Mouse (Mus musculus) right cerebral cortex, postnatal 25 days (tissue): Measurements from ENCODE around the gene Sgpl1.
"Not testable (repeated sequence)": the region's sequence is repeated elsewhere in the genome, so short reads cannot be mapped to it uniquely, and the experiment has no call there.

Experiments
- DNase-seq: peaks from one replicate; pipeline ENCODE4 v3.0.0; 2022

Gene Sgpl1

DNA sequence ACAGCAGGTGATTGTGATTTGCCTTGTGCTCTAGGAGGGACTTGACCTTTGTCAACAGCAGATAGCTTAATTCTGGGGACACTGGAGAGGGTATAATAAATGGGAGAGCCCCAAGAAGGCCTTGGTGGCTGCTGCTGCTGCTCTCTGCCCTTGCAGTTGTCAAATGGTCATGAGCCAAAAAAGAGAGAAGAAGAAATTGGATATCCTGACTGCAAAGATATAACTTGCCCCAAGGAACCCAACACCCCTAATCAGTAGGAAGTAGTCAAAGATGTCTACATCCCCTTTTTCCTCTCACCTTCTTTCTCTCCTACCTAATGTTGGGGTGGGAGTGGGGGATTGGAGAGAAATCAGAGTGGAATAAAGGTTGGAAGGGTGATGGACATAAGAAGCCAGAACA, 4.6 kb upstream of the Sgpl1 start:
- DNase-seq: no peak

DNA sequence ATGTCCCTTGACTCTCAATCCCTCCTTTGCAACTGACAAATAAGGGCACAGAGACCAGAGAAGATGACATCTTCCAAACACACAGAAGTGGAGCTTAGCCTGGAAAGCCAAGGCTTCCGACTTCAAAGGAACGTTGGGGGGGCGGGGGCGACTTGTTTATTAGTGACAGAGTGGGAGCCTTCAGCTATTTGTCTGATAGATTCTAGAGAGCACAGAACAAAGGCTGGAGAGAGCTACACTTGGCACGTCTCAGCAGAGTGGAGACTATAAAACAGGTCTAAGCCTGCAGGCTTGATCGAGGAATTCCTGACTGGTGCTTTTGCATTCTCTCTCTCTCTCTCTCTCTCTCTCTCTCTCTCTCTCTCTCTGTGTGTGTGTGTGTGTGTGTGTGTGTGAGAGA, 3.1 kb upstream of the Sgpl1 start:
- no peak for DNase-seq

DNA sequence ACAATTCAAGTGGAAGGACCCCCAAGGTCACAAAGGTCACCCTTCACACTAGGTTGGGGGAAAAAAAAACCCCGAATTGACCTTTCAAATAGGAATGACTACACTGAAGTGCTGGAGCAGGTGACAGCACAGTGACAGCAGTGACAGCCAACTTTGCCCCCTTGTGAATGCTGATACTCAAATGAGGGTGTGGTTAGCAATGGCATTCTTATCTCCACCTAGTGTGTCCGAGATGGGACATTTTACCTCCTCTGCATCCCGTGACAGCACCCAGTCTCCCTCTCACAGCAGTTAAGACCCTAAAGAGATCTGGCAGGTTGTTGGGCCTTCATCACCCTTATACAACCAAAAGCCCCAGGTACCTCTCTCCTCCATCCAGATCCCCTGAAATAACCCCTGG, 2.0 kb upstream of the Sgpl1 start:
- no peak for DNase-seq

DNA sequence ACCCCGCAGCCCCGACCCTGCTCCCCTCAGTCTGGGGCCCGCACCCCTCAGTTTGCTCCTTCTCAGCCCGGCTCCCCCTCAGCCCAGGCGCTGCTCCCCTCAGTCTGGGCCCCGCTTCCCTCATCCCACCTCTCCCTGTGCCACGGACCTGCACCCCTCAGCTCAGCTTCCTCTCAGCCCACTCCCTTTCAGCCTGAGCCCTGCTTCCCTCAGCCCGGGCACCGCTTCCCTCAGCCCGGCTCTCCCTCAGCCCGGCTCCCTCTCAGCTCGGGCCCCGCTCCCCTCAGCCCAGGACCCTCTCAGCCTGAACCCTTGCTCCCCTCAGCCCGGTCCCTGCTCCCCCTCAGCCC, 721 bp downstream of the Sgpl1 start:
- no peak for DNase-seq

DNA sequence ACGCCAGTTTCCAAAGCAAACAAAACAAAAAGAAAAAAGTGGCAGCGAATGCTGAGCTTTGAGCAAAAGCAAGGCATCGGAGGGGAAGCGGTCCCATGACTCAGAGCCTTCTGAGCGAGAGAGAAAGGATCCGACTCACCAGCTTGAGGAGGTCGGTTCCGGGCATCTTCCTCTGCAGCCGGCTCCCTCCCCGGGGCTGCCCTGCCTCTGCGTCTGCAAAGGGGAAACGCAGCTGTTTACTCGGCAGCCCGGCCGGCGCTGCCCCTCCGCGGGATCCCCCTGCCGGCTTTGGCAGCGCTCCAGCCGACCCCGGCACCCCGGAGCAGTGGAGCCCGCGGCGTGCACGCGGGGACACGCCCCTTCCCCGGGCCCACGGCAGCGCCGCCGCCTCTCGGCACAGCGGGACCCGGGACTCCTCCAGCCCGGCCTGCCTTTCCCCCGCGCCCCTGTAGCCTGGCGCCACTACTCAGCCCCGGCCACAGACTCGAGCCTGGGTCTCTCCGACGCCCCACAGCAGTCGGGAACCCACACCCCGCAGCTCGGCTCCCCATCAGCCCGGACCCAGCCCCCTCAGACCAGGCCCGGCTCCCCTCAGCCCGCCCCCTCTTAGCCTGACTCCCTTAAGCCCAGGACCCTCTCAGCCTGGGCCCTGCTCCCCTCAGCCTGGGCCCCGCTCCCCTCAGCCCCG, 1.2 kb downstream of the Sgpl1 start:
- DNase-seq: peak; percentile 63

DNA sequence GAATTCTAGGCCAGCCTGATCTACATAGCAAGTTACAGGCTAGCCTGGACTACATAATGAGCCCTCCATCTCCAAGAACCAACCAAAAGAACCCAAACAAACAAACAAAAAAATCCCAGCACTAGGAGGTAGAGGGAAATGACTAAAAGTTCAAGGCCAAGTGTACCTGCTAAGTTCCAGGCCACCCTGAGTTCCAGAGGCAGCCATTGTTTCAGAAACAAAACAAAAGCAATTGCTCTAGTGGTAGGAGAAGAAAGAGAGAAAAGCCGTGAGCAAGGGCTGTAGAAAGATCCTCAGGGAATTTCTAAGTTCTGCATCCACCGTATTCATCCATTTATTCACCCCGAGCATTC, 1.8 kb downstream of the Sgpl1 start:
- DNase-seq: no peak

DNA sequence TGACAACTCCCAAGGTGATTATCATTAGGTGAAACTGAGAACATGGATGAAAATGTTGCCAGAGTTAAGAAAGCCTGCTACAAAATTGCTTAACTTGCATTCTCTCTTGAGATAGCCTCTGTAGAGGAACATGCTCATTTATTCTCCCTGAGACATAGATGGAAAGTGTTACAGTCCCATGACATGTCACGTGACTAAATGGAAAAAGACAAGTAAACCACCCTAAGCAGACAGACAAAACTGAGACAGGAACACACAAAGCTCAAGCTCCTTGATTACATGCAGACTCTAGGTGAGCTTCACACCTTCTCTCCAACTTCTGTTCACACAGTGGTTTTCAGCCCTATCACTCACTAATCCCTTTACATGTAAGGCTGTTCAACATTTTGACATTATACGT, 4.2 kb downstream of the Sgpl1 start:
- no peak for DNase-seq

DNA sequence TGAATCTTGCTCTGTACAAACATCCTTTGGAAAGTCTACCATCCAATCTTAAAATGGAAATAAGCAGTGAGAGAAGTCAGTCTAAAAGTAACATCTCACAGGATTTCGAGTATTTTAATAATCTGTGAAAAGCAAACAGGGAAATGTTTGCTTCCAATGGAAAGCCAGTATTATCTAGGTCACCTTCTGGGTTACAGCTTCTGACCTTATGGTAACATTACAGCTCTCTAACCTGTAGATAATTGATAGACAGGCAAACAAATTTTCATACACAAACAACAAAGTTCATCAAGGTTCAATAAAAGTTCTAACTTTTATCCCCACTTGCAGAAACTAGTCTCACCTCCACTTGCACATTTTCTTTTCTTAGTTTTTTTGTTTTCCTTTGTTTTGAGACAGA, 9.9 kb downstream of the Sgpl1 start:
- no peak for DNase-seq

DNA sequence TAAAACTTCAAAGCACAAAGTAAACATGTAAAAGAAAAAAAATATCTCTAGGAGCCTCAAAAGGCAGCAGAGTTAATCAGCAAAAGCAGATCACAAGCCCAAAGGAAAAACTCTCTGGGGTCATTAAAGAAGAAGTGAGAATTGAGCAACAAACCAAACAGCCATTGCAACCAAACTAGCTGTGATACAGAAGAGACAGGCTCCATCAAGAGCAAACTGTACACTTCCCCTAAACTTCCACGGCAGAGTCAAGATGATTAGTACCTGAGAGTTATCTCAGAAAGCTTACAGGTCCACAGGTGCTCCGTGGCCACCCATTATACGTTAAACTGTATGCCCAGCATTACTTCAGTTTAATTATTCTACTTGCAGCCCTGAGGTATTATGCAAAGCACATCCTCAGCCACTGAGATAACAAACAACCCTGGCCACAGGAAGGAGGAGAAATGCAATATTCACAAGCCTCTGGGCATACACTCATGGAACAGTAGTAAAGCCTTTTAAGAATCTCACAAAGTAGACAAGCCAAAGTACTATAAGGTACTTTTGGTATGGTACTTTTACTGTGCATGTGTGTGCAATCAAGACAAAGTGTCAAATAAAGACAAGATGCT, 12.2 kb downstream of the Sgpl1 start:
- DNase-seq: no peak

DNA sequence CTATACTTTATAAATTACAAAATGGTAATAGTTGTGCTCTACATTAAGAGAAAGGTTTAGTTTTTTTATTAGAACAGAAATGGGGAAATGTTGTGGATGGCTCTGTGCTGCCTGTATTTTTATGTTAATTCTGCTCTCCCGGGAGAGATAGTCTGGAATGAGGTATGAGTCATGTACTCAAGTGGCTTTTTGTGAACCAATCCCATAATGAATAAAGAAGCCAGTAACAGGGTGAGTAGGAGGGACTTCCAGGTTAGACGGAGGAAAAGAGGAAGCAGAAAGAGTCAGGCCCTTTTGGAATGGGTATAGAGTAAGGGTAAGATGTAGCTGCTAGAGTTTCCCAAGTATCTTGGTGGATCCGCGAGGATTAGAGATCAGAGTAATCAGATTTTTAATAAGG, 13.5 kb downstream of the Sgpl1 start:
- no peak for DNase-seq

DNA sequence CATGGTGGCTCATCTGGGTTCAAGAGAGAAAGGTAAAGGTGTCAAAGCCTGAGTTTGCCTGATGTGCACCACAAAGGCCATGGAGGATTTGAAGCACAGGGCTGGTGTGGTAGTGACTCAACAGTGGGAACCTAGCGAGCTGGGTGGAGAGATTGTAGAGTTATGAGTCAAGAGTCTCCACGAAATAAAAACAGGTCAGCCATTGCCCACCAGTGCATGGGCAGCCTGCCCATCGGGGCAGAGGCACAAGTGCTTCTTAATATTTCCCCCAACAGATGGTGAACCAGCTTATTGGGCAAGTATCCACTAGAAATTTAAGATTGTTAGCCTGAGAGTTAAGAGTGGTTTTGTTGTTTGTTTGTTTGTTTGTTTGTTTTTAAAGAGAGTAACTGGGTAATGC, 16.5 kb downstream of the Sgpl1 start:
- DNase-seq: no peak

DNA sequence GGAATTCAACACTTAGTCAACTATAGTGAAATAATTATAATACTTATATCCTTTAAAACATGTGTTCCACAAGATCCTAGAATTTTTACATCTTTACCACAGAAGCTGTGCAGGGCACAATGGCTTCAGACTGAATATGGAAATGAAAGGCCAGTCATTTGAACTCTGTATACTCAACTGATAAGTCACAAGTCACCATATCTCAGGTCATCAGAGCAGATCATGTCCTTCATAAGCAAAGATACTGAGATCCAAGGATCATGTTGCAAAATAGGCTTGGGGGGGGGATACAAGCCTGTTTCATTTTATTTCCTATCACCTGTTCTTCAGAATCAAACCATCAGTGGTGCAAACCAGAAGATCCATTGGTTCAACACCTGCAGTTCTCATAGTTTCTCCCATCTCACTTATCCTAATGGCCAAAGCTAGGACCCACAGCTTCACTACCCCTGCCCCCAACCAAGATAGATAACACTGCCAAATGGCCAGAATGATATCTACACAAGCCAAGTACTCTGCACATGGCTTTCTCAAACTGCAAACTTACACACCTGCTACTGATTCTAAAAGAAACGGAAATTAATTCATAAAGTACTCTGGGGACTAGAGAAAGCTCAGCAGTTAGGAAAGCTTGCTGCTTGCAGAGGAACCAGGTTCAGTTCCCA, 18.7 kb downstream of the Sgpl1 start:
- DNase-seq: no peak

DNA sequence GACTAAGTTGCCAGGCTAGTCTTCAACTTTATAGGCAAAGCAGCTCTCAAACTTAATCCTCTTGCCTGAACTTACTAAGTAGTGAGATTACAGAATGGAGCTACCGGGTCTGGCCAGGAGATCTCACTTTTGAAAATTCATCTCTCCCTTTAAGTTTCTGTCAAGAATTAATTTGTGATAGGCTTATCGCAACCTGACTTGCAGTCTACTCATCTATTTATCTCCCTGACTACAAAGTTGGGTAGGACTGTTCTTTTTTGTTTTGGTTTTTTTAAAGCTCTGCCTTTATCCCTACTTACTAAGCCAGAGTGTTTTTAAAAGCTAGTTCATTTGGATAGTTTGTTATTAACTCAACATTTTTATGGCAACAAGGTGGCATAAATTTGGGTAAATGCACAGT, 23.0 kb downstream of the Sgpl1 start:
- no peak for DNase-seq

DNA sequence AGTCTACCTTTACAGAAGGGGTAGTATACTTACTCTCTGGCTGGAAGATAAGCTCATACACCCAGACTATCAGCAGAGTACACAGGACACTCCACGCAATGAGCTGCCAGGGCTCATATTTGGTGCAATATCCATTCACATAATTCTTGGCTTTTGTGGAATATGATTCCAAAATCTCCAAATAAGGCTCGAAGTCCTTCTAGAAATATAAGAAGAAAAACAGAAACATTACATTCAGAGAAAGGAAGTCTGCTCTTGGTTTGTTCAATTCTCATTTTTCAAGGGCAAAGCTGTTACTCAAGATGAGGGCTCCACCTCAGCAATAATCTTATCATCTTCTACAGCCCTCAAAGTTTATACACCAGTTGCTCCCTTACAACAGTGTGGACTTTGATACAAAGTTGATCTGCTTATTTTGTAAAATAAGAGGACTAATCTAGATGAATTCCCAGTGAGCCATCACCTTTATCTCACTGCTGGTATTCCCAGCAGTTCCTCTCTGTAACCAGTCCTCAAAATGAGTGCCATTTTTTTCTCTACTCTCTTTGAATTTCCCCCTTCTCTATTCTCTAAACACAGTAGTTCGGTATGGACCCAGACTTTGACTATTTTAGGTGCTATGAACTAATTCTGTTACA, 24.1 kb downstream of the Sgpl1 start:
- no peak for DNase-seq

DNA sequence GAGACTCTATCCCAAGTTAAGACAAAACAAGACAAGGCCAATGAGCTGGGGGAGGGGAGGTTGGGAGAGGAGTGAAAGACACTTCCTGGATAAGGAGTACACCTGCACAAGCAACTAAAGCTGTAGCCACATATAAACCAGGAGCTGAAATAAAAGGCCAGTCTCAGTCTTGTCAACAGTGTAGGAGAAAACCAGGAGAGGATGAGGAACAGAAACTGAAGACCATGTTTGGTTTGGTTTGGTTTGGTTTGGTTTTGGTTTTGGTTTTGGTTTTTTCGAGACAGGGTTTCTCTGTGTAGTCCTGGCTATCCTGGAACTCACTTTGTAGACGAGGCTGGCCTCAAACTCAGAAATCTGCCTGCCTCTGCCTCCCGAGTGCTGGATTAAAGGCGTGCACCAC, 25.8 kb downstream of the Sgpl1 start:
- DNase-seq: not testable (repeated sequence)

DNA sequence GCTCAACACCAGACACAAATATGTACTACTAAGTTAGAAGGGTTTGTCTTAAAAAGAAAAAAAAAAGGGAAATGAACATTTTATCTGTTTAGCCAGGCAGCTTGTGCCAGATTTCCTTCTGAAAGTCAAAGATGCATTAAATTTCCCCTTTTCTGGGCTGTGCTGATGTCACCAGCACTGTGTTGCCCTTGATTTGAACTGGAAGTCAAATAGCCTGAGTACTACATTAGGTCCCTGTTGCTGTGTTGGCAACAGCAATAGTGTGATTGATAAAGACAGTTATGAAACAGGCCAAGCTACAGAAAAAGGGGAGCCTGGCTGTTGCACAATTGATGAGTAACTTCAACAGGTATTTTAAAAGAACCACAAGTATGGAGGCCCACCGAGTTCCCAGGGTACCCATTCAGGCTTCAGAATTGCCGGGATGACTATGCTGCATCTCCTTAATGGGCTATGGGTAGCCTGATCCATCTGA, 33.2 kb downstream of the Sgpl1 start:
- DNase-seq: no peak

DNA sequence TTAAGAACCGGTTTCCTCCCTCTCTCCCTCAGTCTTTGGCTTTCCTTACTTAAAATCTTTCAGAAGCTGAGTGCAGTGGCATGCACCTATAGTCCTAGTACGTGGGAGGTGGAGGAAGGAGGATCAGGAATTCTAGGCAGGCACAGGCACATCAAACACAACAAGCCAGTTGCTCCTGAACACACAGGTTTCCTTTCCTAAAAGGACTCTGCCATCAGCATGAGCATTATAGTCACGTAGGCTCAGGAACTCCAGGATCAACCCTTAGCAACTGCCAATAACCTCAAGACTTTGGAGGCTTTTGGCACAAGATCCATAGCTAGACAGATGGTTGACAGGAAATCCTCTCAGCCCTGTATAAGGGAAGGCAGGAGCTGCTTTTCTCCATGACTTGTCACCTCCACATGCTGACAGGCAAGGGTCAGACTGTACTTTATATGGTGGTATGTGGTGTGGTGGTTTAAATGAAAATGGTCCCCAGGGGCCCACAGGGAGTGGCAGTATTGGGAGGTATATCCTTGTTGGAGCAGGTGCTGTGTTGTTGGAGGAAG, 43.9 kb downstream of the Sgpl1 start:
- DNase-seq: no peak

DNA sequence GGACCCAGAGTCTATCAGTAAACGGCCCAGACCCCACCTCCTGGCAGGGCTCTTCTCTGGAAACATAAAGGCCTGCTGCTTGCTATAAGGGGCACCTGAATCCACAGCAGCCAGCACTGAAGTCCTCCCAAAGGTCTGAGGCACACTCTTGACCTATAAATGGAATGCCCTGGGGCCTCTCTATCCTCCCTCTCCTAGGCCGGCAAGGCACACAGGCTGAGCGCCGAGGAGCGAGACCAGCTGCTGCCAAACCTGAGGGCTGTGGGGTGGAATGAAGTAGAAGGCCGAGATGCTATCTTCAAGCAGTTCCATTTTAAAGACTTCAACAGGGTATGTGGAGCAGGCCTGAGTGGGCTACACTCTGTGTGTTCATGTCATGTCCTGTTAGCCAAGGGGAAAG, 55.6 kb downstream of the Sgpl1 start:
- DNase-seq: no peak

DNA sequence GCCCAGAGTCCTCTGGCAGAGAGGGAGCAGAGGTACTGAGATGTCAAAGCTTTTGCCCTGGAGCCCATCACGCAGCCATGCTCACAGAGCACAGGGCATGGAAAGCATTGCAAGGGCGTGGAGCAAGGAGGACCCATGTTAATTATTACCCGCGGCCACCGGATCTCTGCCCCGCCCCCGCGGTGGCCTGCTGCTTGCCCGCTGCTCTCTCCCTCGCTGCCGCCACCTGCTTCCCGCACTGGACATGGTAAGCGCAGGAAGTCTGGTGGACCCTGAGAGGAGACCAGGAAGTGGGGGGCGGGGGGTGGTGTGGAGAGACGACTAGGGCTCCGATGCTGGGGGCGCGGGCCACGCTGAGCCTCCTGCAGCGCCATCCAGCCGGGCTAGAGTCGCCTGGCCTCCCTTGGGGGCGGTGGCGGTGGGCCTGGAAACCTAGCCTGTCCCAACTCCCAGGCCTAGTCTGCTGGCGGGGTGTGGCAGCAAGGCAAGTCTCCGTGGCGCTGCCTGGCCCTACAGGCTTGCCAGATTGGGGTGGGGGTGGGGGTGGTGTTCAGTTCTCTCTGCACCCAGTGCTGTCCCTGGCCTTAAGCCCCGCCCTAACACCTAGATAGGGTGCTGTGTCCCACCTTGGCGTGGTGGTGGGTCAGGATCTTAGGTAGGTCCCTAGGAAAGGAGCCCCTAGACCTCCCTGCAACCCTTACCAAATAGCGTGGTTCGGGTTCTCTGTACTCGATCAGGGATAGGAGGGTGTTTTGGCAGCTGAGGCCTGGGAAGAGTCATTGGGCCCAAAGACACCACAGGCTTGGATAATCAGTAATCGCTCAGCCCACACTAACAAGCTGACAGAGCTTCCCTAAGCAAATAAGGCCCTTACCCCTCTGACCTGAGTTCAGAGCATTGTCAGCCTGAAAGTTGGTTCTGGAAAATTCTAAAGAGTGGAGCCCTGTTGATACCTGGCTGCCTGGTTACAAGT, 58.0 kb downstream of the Sgpl1 start, which contains the start of gene Pcbd1:
Gene Pcbd1 (plus strand): TSS at position 162 of the 973 bp plus-strand sequence.
- no peak for DNase-seq

DNA sequence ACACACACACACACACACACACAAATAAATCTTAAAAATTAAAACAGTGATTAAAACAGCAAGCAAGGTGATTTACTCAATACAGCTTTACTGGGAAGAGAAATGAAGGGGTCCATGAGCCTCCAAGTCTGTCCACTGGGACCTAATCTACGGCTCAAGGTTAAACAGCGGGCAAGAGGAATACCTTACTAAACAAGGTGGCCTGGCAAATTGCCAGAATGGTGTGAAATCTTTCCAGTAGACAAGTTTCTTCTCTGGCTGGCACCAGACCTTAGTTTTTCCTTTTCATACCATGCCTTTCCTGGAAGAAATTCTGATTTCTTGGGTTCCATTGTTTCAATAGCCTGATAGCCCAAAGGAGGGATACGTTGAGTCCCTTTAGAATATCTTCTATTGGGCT, 59.0 kb downstream of the Sgpl1 start:
- no peak for DNase-seq

DNA sequence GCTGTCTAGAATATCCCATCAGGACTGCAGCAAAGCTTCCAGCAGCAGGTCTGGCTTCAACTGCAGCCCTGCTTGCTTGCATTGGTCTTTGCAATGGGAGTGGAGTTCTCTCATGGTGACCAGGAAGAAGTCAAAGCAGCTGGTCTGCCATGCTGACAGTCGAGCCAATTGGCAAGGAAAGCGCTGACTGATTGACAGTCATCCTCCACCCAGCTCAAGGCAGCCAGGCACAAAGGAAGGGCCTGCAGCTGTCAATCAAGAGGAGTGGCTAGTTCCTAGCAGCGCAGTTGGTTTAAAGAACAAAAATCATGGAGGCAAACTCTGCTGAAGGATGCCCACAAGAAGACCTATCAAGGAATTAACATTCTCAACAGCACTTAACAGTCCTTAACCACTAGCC, 61.0 kb downstream of the Sgpl1 start:
- DNase-seq: no peak

DNA sequence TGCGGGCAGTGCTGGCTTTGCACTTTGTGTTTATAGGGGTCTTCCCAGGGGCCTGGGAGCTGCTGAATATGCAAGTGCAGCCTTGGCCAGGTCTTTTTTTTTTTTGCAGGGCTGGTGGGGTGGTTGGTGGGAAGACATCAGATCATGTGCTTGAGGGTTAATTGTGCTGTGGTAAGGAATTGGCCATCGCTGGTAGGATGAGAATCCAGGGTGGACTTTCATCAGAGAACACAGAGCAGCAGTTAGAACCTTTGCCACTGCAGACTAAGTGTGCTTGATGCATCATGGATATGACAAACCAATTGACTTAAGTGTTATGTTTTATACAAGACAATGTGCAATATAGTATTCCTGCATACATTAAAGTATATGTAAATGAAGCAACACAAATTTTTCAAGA, 62.1 kb downstream of the Sgpl1 start:
- no peak for DNase-seq

DNA sequence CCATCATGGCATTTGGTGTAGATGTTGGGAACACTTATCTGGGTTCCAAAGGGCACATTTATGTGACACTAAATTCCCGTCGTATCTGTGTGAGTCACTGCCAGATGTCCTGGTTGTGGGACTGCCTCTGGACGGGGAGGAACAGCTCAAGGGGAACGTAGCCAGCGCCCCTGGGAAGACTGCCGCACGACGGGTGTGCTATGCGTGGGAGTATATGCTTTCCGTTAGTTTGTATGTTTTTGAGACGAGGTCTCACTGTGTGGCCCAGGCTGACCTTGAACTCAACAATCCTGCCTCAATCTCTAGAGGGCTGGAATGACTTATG, 66.6 kb downstream of the Sgpl1 start:
- no peak for DNase-seq
